Mouse (Mus musculus): ENCODE data around the gene Itfg2.

DNA sequence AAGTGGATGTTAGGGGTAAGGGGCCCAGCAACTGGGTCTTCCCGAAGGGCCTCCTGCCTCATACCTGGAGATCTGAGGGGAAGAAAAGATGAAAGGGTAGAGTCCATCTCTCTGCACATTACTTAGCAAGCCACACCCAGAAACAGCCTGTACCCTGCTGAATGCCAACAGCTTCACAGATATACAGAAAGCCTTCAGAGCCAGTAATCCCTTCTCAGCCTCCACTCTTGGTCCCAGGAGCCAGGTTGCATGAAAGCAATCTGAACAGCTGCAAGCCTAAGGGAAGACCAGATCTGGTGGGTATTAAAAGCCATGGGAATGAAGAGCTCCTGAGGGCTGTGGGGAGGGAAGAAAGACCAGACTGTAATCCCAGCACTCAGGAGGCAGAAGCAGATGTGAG, 35.5 kb downstream of the Itfg2 start:
- TF ChIP-seq CTCF (IDR thresholded peaks at IDR 0.05; ENCODE audit: borderline replicate concordance, insufficient read depth, low read depth, low read length) (no peak), POLR2A (IDR thresholded peaks at IDR 0.05; ENCODE audit: borderline replicate concordance, insufficient read depth, low read length) (no peak)

All from cerebellum, adult 2 months (tissue).